Mouse (Mus musculus) intestine, postnatal 0 days (tissue): ENCODE measurements at regions not wholly inside any gene's neighbourhood (a gene's known extent, or its start where the extent isn't known, plus 50 kb on each side); places are given as distances from the start of the nearest gene placed in this dataset.
A peak's percentile ranks its signal among the peaks of the same experiment; 100 is the strongest.

Experiments used
- ATAC-seq: fragments of 200-750 bp; cut with Nextera tagmentation; 2 replicates; pipeline ENCODE4 v1.8.0; 2017; ENCODE audit warnings: mild to moderate bottlenecking, moderate TSS enrichment, moderate library complexity
- H3K27ac ChIP-seq: fragments of 300-500 bp; sonication (generic); 2 replicates; pipeline ENCODE4 v1.5.1; 2014; ENCODE audit warnings: mild to moderate bottlenecking, low read depth, low read length, moderate library complexity
- H3K27me3 ChIP-seq: fragments of 300-500 bp; sonication (generic); replicated peaks from 2 replicates; pipeline ENCODE4 v1.6.1; 2014; ENCODE audit warnings: low read length, mixed read lengths; ENCODE audit not compliant: control insufficient read depth, insufficient read depth
- H3K36me3 ChIP-seq: fragments of 300-500 bp; sonication (generic); 2 replicates; pipeline ENCODE4 v1.6.1; 2014; ENCODE audit warnings: mild to moderate bottlenecking, moderate library complexity; ENCODE audit not compliant: control insufficient read depth, insufficient read depth
- H3K4me1 ChIP-seq: fragments of 300-500 bp; sonication (generic); replicated peaks from 2 replicates; pipeline ENCODE4 v1.6.1; 2014; ENCODE audit warnings: antibody characterized with exemption, low read length, mixed read lengths; ENCODE audit not compliant: control insufficient read depth, insufficient read depth
- H3K4me2 ChIP-seq: fragments of 300-500 bp; sonication (generic); replicated peaks from 2 replicates; pipeline ENCODE4 v1.6.1; 2014; ENCODE audit warnings: low read depth, mild to moderate bottlenecking, moderate library complexity
- H3K4me3 ChIP-seq: fragments of 300-500 bp; sonication (generic); 2 replicates; pipeline ENCODE4 v1.5.1; 2014; ENCODE audit warnings: low read depth, low read length
- H3K9ac ChIP-seq: fragments of 300-500 bp; sonication (generic); 2 replicates; pipeline ENCODE4 v1.6.1; 2014; ENCODE audit warnings: mild to moderate bottlenecking, low read depth, low read length
- H3K9me3 ChIP-seq: fragments of 300-500 bp; sonication (generic); 2 replicates; pipeline ENCODE4 v1.6.1; 2016; ENCODE audit warnings: mixed run types; ENCODE audit not compliant: control insufficient read depth
- CTCF ChIP-seq: sonication (generic); IDR thresholded peaks from 2 replicates; pipeline ENCODE4 v1.5.1; 2016; ENCODE audit warnings: low read depth, mild to moderate bottlenecking, control low read depth, antibody characterized with exemption, moderate library complexity
- WGBS: fragments of 180-500 bp; shearing (Covaris S2); extraction: QIAGEN DNeasy Blood & Tissue Kit; methylation state at CpG from one replicate; pipeline ENCODE4 v1.1.7; 2014; 5-methylcytosine and 5-hydroxymethylcytosine counted together

GRCm38 (mm10) chr4:69197577-69197976, 243.4 kb upstream of the Brinp1 start:
- no peaks in the 10 kb centered on the region for H3K27me3 ChIP-seq
- no peak overlapping the region for H3K4me3 ChIP-seq
- H3K4me2 ChIP-seq = no peak overlapping the region
- no peaks in the 10 kb centered on the region for H3K9me3 ChIP-seq
- no peak for TF ChIP-seq CTCF
- H3K27ac ChIP-seq = no peak overlapping the region
- H3K4me1 ChIP-seq = no peaks in the 10 kb centered on the region
- no peak for ATAC-seq
- H3K9ac ChIP-seq = no peak overlapping the region
- 84% methylated on average over 1 of the region's 1 CpGs for WGBS
- no peaks in the 10 kb centered on the region for H3K36me3 ChIP-seq

GRCm38 (mm10) chr4:69196094-69196493, 241.9 kb upstream of the Brinp1 start:
- Histone ChIP-seq H3K4me3 (no peak overlapping the region), H3K9me3 (no peaks in the 10 kb centered on the region), H3K27ac (no peak overlapping the region), H3K27me3 (no peaks in the 10 kb centered on the region), H3K4me2 (peak overlapping the region; percentile 59; the same call in 1 of the 2 replicates), H3K9ac (no peak overlapping the region), H3K36me3 (no peaks in the 10 kb centered on the region), H3K4me1 (no peaks in the 10 kb centered on the region)
- TF ChIP-seq CTCF = no peak
- ATAC-seq = no peak
- WGBS = 80% methylated on average over 1 of the region's 1 CpGs

DNA sequence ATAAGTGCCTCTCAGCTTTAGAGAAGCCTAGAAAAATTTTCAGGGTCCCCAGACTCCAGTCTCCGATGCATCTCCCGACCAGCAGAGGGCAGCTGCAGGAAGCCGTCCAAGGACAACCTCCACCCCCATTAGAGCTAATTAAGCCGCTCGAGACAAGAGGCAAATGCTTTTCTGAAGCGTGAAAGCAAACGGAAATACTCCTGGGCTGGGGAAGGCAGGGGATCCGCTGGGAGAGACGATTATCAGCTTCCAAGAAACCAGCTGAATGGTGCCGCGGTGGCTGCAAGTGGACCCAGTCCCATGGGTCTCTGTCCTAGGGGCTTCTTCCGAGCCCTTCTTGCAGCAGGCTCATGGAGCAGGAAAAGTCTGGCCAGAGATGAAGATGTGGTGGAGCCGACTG, 241.4 kb upstream of the Brinp1 start:
- WGBS = under 1% methylated on average over 13 of the region's 13 CpGs
- H3K9me3 ChIP-seq = no peaks in the 10 kb centered on the region
- no peak for ATAC-seq
- H3K9ac ChIP-seq = no peak overlapping the region
- no peaks in the 10 kb centered on the region for H3K27me3 ChIP-seq
- H3K27ac ChIP-seq = no peak overlapping the region
- TF ChIP-seq CTCF = peak; percentile 72
- H3K4me1 ChIP-seq = no peaks in the 10 kb centered on the region
- no peaks in the 10 kb centered on the region for H3K36me3 ChIP-seq
- H3K4me3 ChIP-seq = no peak overlapping the region
- H3K4me2 ChIP-seq = peak overlapping the region; percentile 59
